Mouse (Mus musculus): Measurements from ENCODE around the gene Lta. TPM values are rescaled to one million over a fixed set of nuclear protein-coding genes. Genes with fewer than 3 reads are reported as not detected.

The Lta gene
- polyA plus RNA-seq, 1 experiment from 2014 or later, result 0.27 TPM

GRCm38 (mm10) chr17:35220156-35220952 is 15.2 kb upstream of the Lta start, which contains the start of gene Gm16181:
Gene Gm16181, plus strand, starts transcription at chr17:35220834.
- no peak within 1 kb of the TSS for H3K4me3 ChIP-seq
- H3K27me3 ChIP-seq, result no peaks in the 10 kb centered on the region
- WGBS, result 78% methylated on average over 28 of the region's 28 CpGs
- H3K9ac ChIP-seq, result no peak within 1 kb of the TSS
- no peak within 1 kb of the TSS for H3K27ac ChIP-seq
- no peak within 1 kb of the TSS for H3K4me2 ChIP-seq
- peaks cover 45% of the 10 kb centered on the region for H3K36me3 ChIP-seq
- ATAC-seq (ENCODE audit: low FRiP score), result no peak
- no peaks in the 10 kb centered on the region for H3K4me1 ChIP-seq (replicated peaks)
- no peaks in the 10 kb centered on the region for H3K9me3 ChIP-seq

GRCm38 (mm10) chr17:35219601-35220041 is 14.5 kb upstream of the Lta start:
- no peaks in the 10 kb centered on the region for H3K4me1 ChIP-seq (replicated peaks)
- no peak overlapping the region for H3K4me3 ChIP-seq
- H3K4me2 ChIP-seq, result no peak overlapping the region
- H3K27ac ChIP-seq, result no peak overlapping the region
- H3K36me3 ChIP-seq, result peaks cover 38% of the 10 kb centered on the region
- no peak for ATAC-seq (ENCODE audit: low FRiP score)
- no peaks in the 10 kb centered on the region for H3K27me3 ChIP-seq
- no peak overlapping the region for H3K9ac ChIP-seq
- H3K9me3 ChIP-seq, result no peaks in the 10 kb centered on the region
- 86% methylated on average over 6 of the region's 6 CpGs for WGBS

DNA sequence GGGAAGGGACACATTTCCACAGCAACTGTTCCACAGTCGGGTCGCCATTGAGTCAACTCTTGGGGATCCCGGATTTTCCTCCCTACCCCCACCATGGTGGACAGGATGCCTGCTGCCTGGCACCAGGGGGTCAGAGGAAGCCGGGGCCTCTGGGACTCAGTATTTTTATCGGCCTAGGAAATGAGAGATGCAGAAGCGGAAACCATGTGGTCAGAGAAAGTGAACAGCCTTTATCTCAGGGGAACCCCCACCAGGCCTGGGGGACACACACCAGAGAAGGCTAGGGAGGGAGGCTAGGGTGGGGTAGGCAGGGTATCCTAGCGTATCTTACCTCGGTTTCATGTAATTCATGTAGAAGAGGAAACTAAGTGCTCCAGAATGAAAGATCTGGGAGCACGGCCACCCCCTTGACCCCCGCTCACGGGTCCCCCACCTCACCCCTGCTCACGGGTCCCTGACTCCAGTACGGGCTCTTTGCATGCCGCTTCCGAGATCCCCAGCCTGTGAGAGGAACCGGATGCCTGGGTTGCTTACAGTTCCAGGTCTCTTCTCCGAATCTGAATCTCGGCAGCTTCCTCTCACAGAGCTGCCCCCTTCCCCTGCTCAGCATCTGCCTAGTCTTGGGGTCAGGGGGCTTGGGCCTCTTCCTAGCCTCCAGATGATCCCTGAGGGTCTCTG is 13.5 kb upstream of the Lta start:
- no peak overlapping the region for H3K4me3 ChIP-seq
- H3K9me3 ChIP-seq, result no peaks in the 10 kb centered on the region
- no peaks in the 10 kb centered on the region for H3K4me1 ChIP-seq (replicated peaks)
- no peak overlapping the region for H3K27ac ChIP-seq
- WGBS, result 86% methylated on average over 18 of the region's 18 CpGs
- no peak overlapping the region for H3K4me2 ChIP-seq
- H3K9ac ChIP-seq, result no peak overlapping the region; the same call in 1 of the 2 replicates
- no peaks in the 10 kb centered on the region for H3K27me3 ChIP-seq
- ATAC-seq (ENCODE audit: low FRiP score), result no peak
- H3K36me3 ChIP-seq, result peaks cover 38% of the 10 kb centered on the region

GRCm38 (mm10) chr17:35213071-35213470 is 7.9 kb upstream of the Lta start:
- Histone ChIP-seq H3K4me3 (no peak overlapping the region), H3K9ac (no peak overlapping the region), H3K4me1 (replicated peaks) (no peaks in the 10 kb centered on the region), H3K36me3 (no peaks in the 10 kb centered on the region), H3K4me2 (no peak overlapping the region), H3K9me3 (no peaks in the 10 kb centered on the region), H3K27me3 (no peaks in the 10 kb centered on the region), H3K27ac (no peak overlapping the region)
- WGBS, result 92% methylated on average over 5 of the region's 5 CpGs
- no peak for ATAC-seq (ENCODE audit: low FRiP score)

- H3K27ac ChIP-seq, result no peak overlapping the region
- no peak for ATAC-seq (ENCODE audit: low FRiP score)
- no peak overlapping the region for H3K4me3 ChIP-seq
- no peaks in the 10 kb centered on the region for H3K9me3 ChIP-seq
- H3K4me2 ChIP-seq, result no peak overlapping the region
- H3K27me3 ChIP-seq, result no peaks in the 10 kb centered on the region
- no peak overlapping the region for H3K9ac ChIP-seq
- WGBS, result 89% methylated on average over 3 of the region's 3 CpGs
- no peaks in the 10 kb centered on the region for H3K4me1 ChIP-seq (replicated peaks)
- H3K36me3 ChIP-seq, result no peaks in the 10 kb centered on the region
Observed at GRCm38 (mm10) chr17:35210593-35210992, 5.4 kb upstream of the Lta start.

DNA sequence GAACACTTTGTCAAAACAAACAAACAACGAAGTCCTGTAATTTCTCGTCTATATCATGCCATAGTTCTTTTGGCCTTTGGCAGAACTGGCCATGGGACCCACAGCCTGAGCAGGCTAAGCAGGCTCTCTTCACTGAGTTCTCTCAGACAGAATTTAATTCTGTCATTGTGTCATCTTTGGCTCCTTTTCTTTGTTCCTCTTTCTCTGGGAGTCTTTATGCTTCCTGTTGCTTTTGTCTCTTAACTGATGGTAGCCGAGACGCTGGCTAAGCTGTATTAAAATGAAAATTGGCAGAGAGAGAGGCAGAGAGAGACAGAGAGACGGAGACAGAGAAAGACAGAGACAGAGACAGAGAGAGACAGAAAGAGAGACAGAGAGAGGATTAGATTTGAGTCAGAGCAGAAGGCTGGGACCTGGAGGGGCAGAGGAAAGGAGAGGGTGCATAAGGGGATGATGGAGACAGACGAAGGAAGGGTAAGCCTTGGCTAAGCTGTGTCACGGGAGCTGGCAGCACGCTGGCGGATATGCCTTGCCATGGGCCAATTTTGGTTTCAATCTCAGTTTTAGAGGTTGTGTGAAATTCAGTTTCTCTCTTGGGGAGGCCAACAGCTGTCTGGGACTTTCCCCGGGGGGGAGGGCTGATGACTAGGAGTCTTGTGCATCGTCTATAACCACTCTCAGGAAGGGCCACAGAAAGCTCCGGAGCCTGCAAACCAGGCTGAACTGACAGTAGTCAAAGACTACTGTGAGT is 4.8 kb upstream of the Lta start:
- no peak overlapping the region for H3K9ac ChIP-seq
- ATAC-seq (ENCODE audit: low FRiP score), result no peak
- H3K27me3 ChIP-seq, result peaks cover 5% of the 10 kb centered on the region
- no peak overlapping the region for H3K27ac ChIP-seq
- no peak overlapping the region for H3K4me3 ChIP-seq
- no peak overlapping the region for H3K4me2 ChIP-seq
- 71% methylated on average over 12 of the region's 12 CpGs for WGBS
- H3K36me3 ChIP-seq, result no peaks in the 10 kb centered on the region
- 0 out of 2 replicates have a peak, but pooled peaks cover 3% of the 10 kb centered on the region for H3K4me1 ChIP-seq (replicated peaks)
- no peaks in the 10 kb centered on the region for H3K9me3 ChIP-seq

DNA sequence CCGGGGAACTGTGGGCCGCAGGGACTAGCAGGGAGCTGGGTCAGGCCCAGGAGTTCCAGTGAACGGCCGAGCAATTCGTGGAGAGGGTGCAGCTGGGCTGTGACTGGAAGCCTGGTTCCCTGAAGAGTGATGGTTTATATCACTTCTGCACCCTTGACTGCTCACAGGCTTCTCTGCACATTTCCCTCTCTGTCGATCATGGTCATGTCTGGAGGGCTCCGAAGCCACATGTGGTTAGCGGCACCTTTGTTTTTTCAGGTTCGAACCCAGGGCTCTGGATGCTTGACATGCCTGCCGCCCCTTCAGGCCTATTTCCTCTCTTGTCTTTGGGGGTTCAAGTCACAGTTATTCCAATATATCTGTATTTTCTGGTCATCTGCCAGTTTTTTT is 224 bp upstream of the Lta start:
- no peak for ATAC-seq (ENCODE audit: low FRiP score)
- no peak overlapping the region for H3K4me2 ChIP-seq
- no peaks in the 10 kb centered on the region for H3K36me3 ChIP-seq
- peak overlapping the region; percentile 29; the same call in 1 of the 2 replicates for H3K9ac ChIP-seq
- no peaks in the 10 kb centered on the region for H3K9me3 ChIP-seq
- 0 out of 2 replicates have a peak, but pooled peaks cover 4% of the 10 kb centered on the region for H3K4me1 ChIP-seq (replicated peaks)
- H3K27ac ChIP-seq, result no peak overlapping the region
- no peak overlapping the region for H3K4me3 ChIP-seq
- peaks cover 49% of the 10 kb centered on the region for H3K27me3 ChIP-seq
- 58% methylated on average over 10 of the region's 10 CpGs for WGBS

GRCm38 (mm10) chr17:35202442-35202841 is 2.7 kb downstream of the Lta start:
- 81% methylated on average over 4 of the region's 4 CpGs for whole genome bisulfite sequencing

DNA sequence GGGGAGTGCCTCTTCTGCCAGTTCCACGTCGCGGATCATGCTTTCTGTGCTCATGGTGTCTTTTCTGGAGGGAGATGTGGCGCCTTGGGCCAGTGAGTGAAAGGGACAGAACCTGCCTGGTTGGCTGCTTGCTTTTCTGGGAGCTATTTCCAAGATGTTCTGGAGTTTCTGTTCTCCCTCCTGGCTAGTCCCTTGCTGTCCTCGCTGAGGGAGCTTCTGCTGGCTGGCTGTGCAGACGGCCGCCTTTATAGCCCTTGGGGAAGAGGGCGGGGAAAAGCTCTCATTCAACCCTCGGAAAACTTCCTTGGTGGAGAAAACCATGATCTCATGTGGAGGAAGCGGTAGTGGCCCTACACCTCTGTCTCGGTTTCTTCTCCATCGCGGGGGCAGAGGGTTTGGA is 3.4 kb downstream of the Lta start, which contains the start of gene Tnf:
Gene Tnf (minus strand): TSS at position 221 of the 400 bp plus-strand sequence.
- Histone ChIP-seq H3K9ac (no peak within 1 kb of the TSS), H3K27me3 (peaks cover 76% of the 10 kb centered on the region), H3K9me3 (no peaks in the 10 kb centered on the region), H3K4me2 (no peak within 1 kb of the TSS), H3K4me3 (no peak within 1 kb of the TSS), H3K4me1 (replicated peaks) (0 out of 2 replicates have a peak, but pooled peaks cover 4% of the 10 kb centered on the region), H3K36me3 (no peaks in the 10 kb centered on the region), H3K27ac (no peak within 1 kb of the TSS)
- ATAC-seq (ENCODE audit: low FRiP score), result no peak
- 52% methylated on average over 13 of the region's 13 CpGs for WGBS

More at GRCm38 (mm10) chr17:35202442-35202841, 2.7 kb downstream of the Lta start:
- Histone ChIP-seq H3K9me3 (no peaks in the 10 kb centered on the region), H3K36me3 (no peaks in the 10 kb centered on the region), H3K4me1 (replicated peaks) (0 out of 2 replicates have a peak, but pooled peaks cover 4% of the 10 kb centered on the region), H3K4me3 (no peak overlapping the region), H3K9ac (no peak overlapping the region), H3K4me2 (no peak overlapping the region), H3K27me3 (peaks cover 69% of the 10 kb centered on the region), H3K27ac (no peak overlapping the region)
- ATAC-seq (ENCODE audit: low FRiP score), result no peak

- Histone ChIP-seq H3K4me2 (no peak overlapping the region), H3K27me3 (peaks cover 82% of the 10 kb centered on the region), H3K4me1 (replicated peaks) (peaks cover 6% of the 10 kb centered on the region), H3K4me3 (no peak overlapping the region), H3K9ac (no peak overlapping the region), H3K36me3 (no peaks in the 10 kb centered on the region), H3K9me3 (no peaks in the 10 kb centered on the region), H3K27ac (no peak overlapping the region)
- 75% methylated on average over 11 of the region's 11 CpGs for WGBS
- ATAC-seq (ENCODE audit: low FRiP score), result no peak
Observed at GRCm38 (mm10) chr17:35201128-35201527, 4.0 kb downstream of the Lta start.

- H3K4me2 ChIP-seq, result no peak overlapping the region
- H3K36me3 ChIP-seq, result no peaks in the 10 kb centered on the region
- H3K9me3 ChIP-seq, result no peaks in the 10 kb centered on the region
- 89% methylated on average over 11 of the region's 11 CpGs for WGBS
- ATAC-seq (ENCODE audit: low FRiP score), result no peak
- no peak overlapping the region for H3K4me3 ChIP-seq
- peaks cover 13% of the 10 kb centered on the region for H3K4me1 ChIP-seq (replicated peaks)
- no peak overlapping the region for H3K27ac ChIP-seq
- no peak overlapping the region for H3K9ac ChIP-seq
- H3K27me3 ChIP-seq, result peaks cover 89% of the 10 kb centered on the region
Observed at GRCm38 (mm10) chr17:35200398-35200797, 4.8 kb downstream of the Lta start.

GRCm38 (mm10) chr17:35198946-35199345 is 6.2 kb downstream of the Lta start:
- 32% methylated on average over 8 of the region's 8 CpGs for WGBS

More at GRCm38 (mm10) chr17:35198946-35199345, 6.2 kb downstream of the Lta start:
- Histone ChIP-seq H3K27ac (no peak overlapping the region), H3K9me3 (no peaks in the 10 kb centered on the region), H3K27me3 (peaks cover 90% of the 10 kb centered on the region), H3K4me3 (no peak overlapping the region), H3K4me1 (replicated peaks) (peaks cover 18% of the 10 kb centered on the region), H3K4me2 (no peak overlapping the region), H3K36me3 (no peaks in the 10 kb centered on the region), H3K9ac (no peak overlapping the region)
- ATAC-seq (ENCODE audit: low FRiP score), result no peak
